Mouse (Mus musculus) liver, embryonic 14.5 days (tissue): ENCODE results near the gene Calhm1.

Source experiments
- CTCF ChIP-seq: IDR thresholded peaks from 2 replicates; pipeline ENCODE4 v1.5.1; 2016; ENCODE audit warnings: antibody characterized with exemption, low read depth, control low read depth
- EP300 ChIP-seq: IDR thresholded peaks from 2 replicates; pipeline ENCODE4 v1.6.1; 2016; ENCODE audit warnings: antibody characterized with exemption, low read depth

DNA sequence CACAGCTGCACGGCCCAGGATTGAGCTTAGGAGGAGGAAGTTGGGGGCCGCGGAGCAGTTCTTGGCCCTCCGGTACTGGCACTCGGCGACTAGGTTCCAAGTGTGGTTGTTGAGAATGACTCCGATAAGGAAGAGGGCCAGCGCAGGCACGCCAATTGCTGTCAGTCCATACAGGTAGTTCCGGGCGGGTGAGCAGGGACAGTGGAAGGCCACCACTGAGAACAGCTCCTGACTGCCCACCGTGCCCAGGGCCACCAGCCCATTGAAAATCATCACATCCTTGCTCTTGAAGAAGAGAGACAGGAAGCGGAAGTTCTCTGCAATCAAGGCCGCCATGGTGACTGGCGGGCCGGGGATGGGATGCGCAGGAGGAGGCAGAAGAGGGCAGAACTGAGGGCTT lies 8.5 kb downstream of the Calhm1 start:
- TF ChIP-seq CTCF (no peak), EP300 (no peak)
